Mouse (Mus musculus): ENCODE measurements around the gene Dus2. TPM values are rescaled to one million over a fixed set of nuclear protein-coding genes. Genes with fewer than 3 reads are reported as not detected.
"Not testable (repeated sequence)": the region's sequence is repeated elsewhere in the genome, so short reads cannot be mapped to it uniquely, and the experiment has no call there.

Dus2 gene
- total and polyA plus RNA-seq, 3 experiments, result 7.8 to 9.4 (median 9.1) TPM

- TF ChIP-seq EP300 (IDR thresholded peaks at IDR 0.05; ENCODE audit: insufficient read depth, low read depth, low read length) (no peak), POLR2A (IDR thresholded peaks at IDR 0.05; ENCODE audit: insufficient read depth, low read depth, low read length) (no peak), CTCF (IDR thresholded peaks at IDR 0.05) (no peak)
- DNase-seq, result no peak
- no peaks in the 10 kb centered on the region for H3K36me3 ChIP-seq (ENCODE audit: control insufficient read depth, insufficient read depth, low read length)
- H3K79me2 ChIP-seq (replicated peaks; ENCODE audit: control insufficient read depth, insufficient read depth, low read length), result no peaks in the 10 kb centered on the region
- no peak within 1 kb of the TSS for H3K27ac ChIP-seq
- no peak within 1 kb of the TSS for H3K4me3 ChIP-seq
- no peak within 1 kb of the TSS for H3K9ac ChIP-seq (ENCODE audit: low read depth, low read length)
- intact Hi-C loops (cut with DNase I), result no loop called here
- H3K4me1 ChIP-seq (ENCODE audit: control insufficient read depth, insufficient read depth, low read length), result peaks cover 3% of the 10 kb centered on the region
- 58% methylated on average over 4 of the region's 4 CpGs for WGBS
- H3K27me3 ChIP-seq (ENCODE audit: control insufficient read depth, insufficient read depth, low read length), result no peaks in the 10 kb centered on the region
Observed at GRCm38 (mm10) chr8:106005875-106006274, 14.7 kb downstream of the Dus2 start, which contains the start of gene Dpep2nb. Gene Dpep2nb, minus strand, starts transcription at chr8:106005975.

GRCm38 (mm10) chr8:106006413-106006812 is 15.3 kb downstream of the Dus2 start:
- H3K4me3 ChIP-seq, result no peak overlapping the region
- H3K9ac ChIP-seq (ENCODE audit: low read depth, low read length), result no peak overlapping the region
- DNase-seq, result no peak
- H3K36me3 ChIP-seq (ENCODE audit: control insufficient read depth, insufficient read depth, low read length), result no peaks in the 10 kb centered on the region
- H3K27ac ChIP-seq, result no peak overlapping the region
- TF ChIP-seq CTCF (IDR thresholded peaks at IDR 0.05) (peak; percentile 38), EP300 (IDR thresholded peaks at IDR 0.05; ENCODE audit: insufficient read depth, low read depth, low read length) (no peak), POLR2A (IDR thresholded peaks at IDR 0.05; ENCODE audit: insufficient read depth, low read depth, low read length) (no peak)
- intact Hi-C loops (cut with DNase I), result no loop called here
- H3K4me1 ChIP-seq (ENCODE audit: control insufficient read depth, insufficient read depth, low read length), result peaks cover 3% of the 10 kb centered on the region
- H3K79me2 ChIP-seq (replicated peaks; ENCODE audit: control insufficient read depth, insufficient read depth, low read length), result no peaks in the 10 kb centered on the region
- no peaks in the 10 kb centered on the region for H3K27me3 ChIP-seq (ENCODE audit: control insufficient read depth, insufficient read depth, low read length)
- 89% methylated on average over 4 of the region's 4 CpGs for WGBS

- intact Hi-C loops (cut with DNase I), result no loop called here
- 46% methylated on average over 3 of the region's 3 CpGs for WGBS
- no peak for DNase-seq
- H3K9ac ChIP-seq (ENCODE audit: low read depth, low read length), result no peak overlapping the region
- no peaks in the 10 kb centered on the region for H3K79me2 ChIP-seq (replicated peaks; ENCODE audit: control insufficient read depth, insufficient read depth, low read length)
- TF ChIP-seq CTCF (IDR thresholded peaks at IDR 0.05) (no peak), EP300 (IDR thresholded peaks at IDR 0.05; ENCODE audit: insufficient read depth, low read depth, low read length) (no peak), POLR2A (IDR thresholded peaks at IDR 0.05; ENCODE audit: insufficient read depth, low read depth, low read length) (no peak)
- H3K4me1 ChIP-seq (ENCODE audit: control insufficient read depth, insufficient read depth, low read length), result peaks cover 3% of the 10 kb centered on the region
- H3K27me3 ChIP-seq (ENCODE audit: control insufficient read depth, insufficient read depth, low read length), result no peaks in the 10 kb centered on the region
- H3K4me3 ChIP-seq, result no peak overlapping the region
- H3K36me3 ChIP-seq (ENCODE audit: control insufficient read depth, insufficient read depth, low read length), result no peaks in the 10 kb centered on the region
- no peak overlapping the region for H3K27ac ChIP-seq
Observed at GRCm38 (mm10) chr8:106007135-106007534, 16.0 kb downstream of the Dus2 start.

GRCm38 (mm10) chr8:106007891-106008290 is 16.8 kb downstream of the Dus2 start:
- peak; percentile 39 for TF ChIP-seq CTCF (IDR thresholded peaks at IDR 0.05)
- H3K9ac ChIP-seq (ENCODE audit: low read depth, low read length); H3K79me2 ChIP-seq (replicated peaks; ENCODE audit: control insufficient read depth, insufficient read depth, low read length); intact Hi-C loops (cut with DNase I); DNase-seq; H3K27ac ChIP-seq; H3K27me3 ChIP-seq (ENCODE audit: control insufficient read depth, insufficient read depth, low read length); H3K36me3 ChIP-seq (ENCODE audit: control insufficient read depth, insufficient read depth, low read length); H3K4me3 ChIP-seq; H3K4me1 ChIP-seq (ENCODE audit: control insufficient read depth, insufficient read depth, low read length): not testable (repeated sequence)
- WGBS, result 61% methylated on average over 3 of the region's 3 CpGs

- peak; percentile 82 for TF ChIP-seq POLR2A (IDR thresholded peaks at IDR 0.05; ENCODE audit: insufficient read depth, low read depth, low read length)
- 0 out of 2 replicates have a peak, but pooled peaks have one; percentile 44 for TF ChIP-seq EP300 (IDR thresholded peaks at IDR 0.05; ENCODE audit: insufficient read depth, low read depth, low read length)
- no peak; the same call in 1 of the 2 replicates for TF ChIP-seq CTCF (IDR thresholded peaks at IDR 0.05)
- 1% methylated on average over 74 of the region's 74 CpGs for WGBS
- intact Hi-C loops (cut with DNase I), result loop anchor here (5.0 kb wide), 3 partner anchors 109 to 309 kb away; partner anchors contain the start of genes Acd, Cenpt, Pard6a and Pskh1
Observed at GRCm38 (mm10) chr8:106010748-106011642, 19.9 kb downstream of the Dus2 start.

GRCm38 (mm10) chr8:106011643-106011986 is 20.5 kb downstream of the Dus2 start, which contains the start of gene Ddx28:
Gene Ddx28, minus strand, starts transcription at chr8:106011882.
- Histone ChIP-seq H3K36me3 (ENCODE audit: control insufficient read depth, insufficient read depth, low read length) (no peaks in the 10 kb centered on the region), H3K4me3 (peak within 1 kb of the TSS; percentile 75), H3K79me2 (replicated peaks; ENCODE audit: control insufficient read depth, insufficient read depth, low read length) (no peaks in the 10 kb centered on the region), H3K27ac (peak within 1 kb of the TSS; percentile 74), H3K4me1 (ENCODE audit: control insufficient read depth, insufficient read depth, low read length) (peaks cover 3% of the 10 kb centered on the region), H3K27me3 (ENCODE audit: control insufficient read depth, insufficient read depth, low read length) (no peaks in the 10 kb centered on the region), H3K9ac (ENCODE audit: low read depth, low read length) (peak within 1 kb of the TSS; percentile 88)
- DNase-seq, result no peak
- intact Hi-C loops (cut with DNase I), result loop anchor here (5.0 kb wide), 3 partner anchors 109 to 309 kb away; partner anchors contain the start of genes Acd, Cenpt, Pard6a and Pskh1
- TF ChIP-seq EP300 (IDR thresholded peaks at IDR 0.05; ENCODE audit: insufficient read depth, low read depth, low read length) (no peak), CTCF (IDR thresholded peaks at IDR 0.05) (no peak), POLR2A (IDR thresholded peaks at IDR 0.05; ENCODE audit: insufficient read depth, low read depth, low read length) (no peak)
- WGBS, result under 1% methylated on average over 6 of the region's 6 CpGs

More at GRCm38 (mm10) chr8:106010748-106011642, 19.9 kb downstream of the Dus2 start:
- Histone ChIP-seq H3K27me3 (ENCODE audit: control insufficient read depth, insufficient read depth, low read length) (no peaks in the 10 kb centered on the region), H3K9ac (ENCODE audit: low read depth, low read length) (peak overlapping the region; percentile 88), H3K4me1 (ENCODE audit: control insufficient read depth, insufficient read depth, low read length) (peaks cover 3% of the 10 kb centered on the region), H3K36me3 (ENCODE audit: control insufficient read depth, insufficient read depth, low read length) (no peaks in the 10 kb centered on the region), H3K79me2 (replicated peaks; ENCODE audit: control insufficient read depth, insufficient read depth, low read length) (no peaks in the 10 kb centered on the region), H3K4me3 (peak overlapping the region; percentile 75), H3K27ac (peak overlapping the region; percentile 74)
- DNase-seq, result peak; percentile 93 to 94

GRCm38 (mm10) chr8:106012203-106012602 is 21.1 kb downstream of the Dus2 start:
- 78% methylated on average over 8 of the region's 8 CpGs for WGBS
- H3K9ac ChIP-seq (ENCODE audit: low read depth, low read length); H3K79me2 ChIP-seq (replicated peaks; ENCODE audit: control insufficient read depth, insufficient read depth, low read length); H3K4me3 ChIP-seq; DNase-seq; H3K27me3 ChIP-seq (ENCODE audit: control insufficient read depth, insufficient read depth, low read length); H3K4me1 ChIP-seq (ENCODE audit: control insufficient read depth, insufficient read depth, low read length); H3K36me3 ChIP-seq (ENCODE audit: control insufficient read depth, insufficient read depth, low read length); H3K27ac ChIP-seq: not testable (repeated sequence)
- intact Hi-C loops (cut with DNase I), result loop anchor here (5.0 kb wide), 3 partner anchors 110 to 310 kb away; partner anchors contain the start of genes Acd, Cenpt, Pard6a and Pskh1
